Mouse (Mus musculus) T-cell, adult 2 months (primary cell): Measurements from ENCODE around the gene Dnase2b.

ENCODE experiments used
- DNase-seq: peaks from one replicate; pipeline ENCODE4 v3.0.0; 2022; ENCODE audit warnings: low spot score

Dnase2b gene

GRCm38 (mm10) chr3:146615496-146615895 is at the start of gene Dnase2b:
TSS of gene Dnase2b (minus strand) at chr3:146615596.
- no peak for DNase-seq

- DNase-seq: no peak
Observed at GRCm38 (mm10) chr3:146661907-146662306, 46.5 kb upstream of the Dnase2b start.

- no peak for DNase-seq
Observed at GRCm38 (mm10) chr3:146661001-146661400, 45.6 kb upstream of the Dnase2b start.

GRCm38 (mm10) chr3:146659321-146659720 is 43.9 kb upstream of the Dnase2b start:
- no peak for DNase-seq

- DNase-seq: no peak
Observed at GRCm38 (mm10) chr3:146658061-146658639, 42.8 kb upstream of the Dnase2b start.

GRCm38 (mm10) chr3:146657433-146657832 is 42.0 kb upstream of the Dnase2b start:
- DNase-seq: no peak

- DNase-seq: no peak
Observed at GRCm38 (mm10) chr3:146655111-146655577, 39.7 kb upstream of the Dnase2b start.

- no peak for DNase-seq
Observed at GRCm38 (mm10) chr3:146653692-146654091, 38.3 kb upstream of the Dnase2b start.

GRCm38 (mm10) chr3:146652431-146652830 is 37.0 kb upstream of the Dnase2b start:
- no peak for DNase-seq

- no peak for DNase-seq
Observed at GRCm38 (mm10) chr3:146651217-146651616, 35.8 kb upstream of the Dnase2b start, which contains the start of gene 4930503B20Rik. TSS of gene 4930503B20Rik (minus strand) at chr3:146651317.

- DNase-seq: no peak
Observed at GRCm38 (mm10) chr3:146650716-146651115, 35.3 kb upstream of the Dnase2b start.

GRCm38 (mm10) chr3:146649311-146649894 is 34.0 kb upstream of the Dnase2b start:
- DNase-seq: no peak

- no peak for DNase-seq
Observed at GRCm38 (mm10) chr3:146641818-146642427, 26.5 kb upstream of the Dnase2b start.

GRCm38 (mm10) chr3:146632506-146632905 is 17.1 kb upstream of the Dnase2b start:
- no peak for DNase-seq

GRCm38 (mm10) chr3:146628227-146628982 is 13.0 kb upstream of the Dnase2b start:
- no peak for DNase-seq

- no peak for DNase-seq
Observed at GRCm38 (mm10) chr3:146625766-146626165, 10.4 kb upstream of the Dnase2b start.

GRCm38 (mm10) chr3:146621966-146622365 is 6.6 kb upstream of the Dnase2b start:
- no peak for DNase-seq

- no peak for DNase-seq
Observed at GRCm38 (mm10) chr3:146620555-146621249, 5.3 kb upstream of the Dnase2b start.

GRCm38 (mm10) chr3:146620101-146620500 is 4.7 kb upstream of the Dnase2b start:
- no peak for DNase-seq

- DNase-seq: no peak
Observed at GRCm38 (mm10) chr3:146618357-146618756, 3.0 kb upstream of the Dnase2b start.

- DNase-seq: no peak
Observed at GRCm38 (mm10) chr3:146617946-146618345, 2.5 kb upstream of the Dnase2b start.
